Mouse (Mus musculus) liver, embryonic 16.5 days (tissue): ENCODE measurements around the gene Stxbp4. TPM values are rescaled to one million over a fixed set of nuclear protein-coding genes. Genes with fewer than 3 reads are reported as not detected.

ENCODE experiments used
- ATAC-seq: fragments of 200-750 bp; cut with Nextera tagmentation; 2 replicates; pipeline ENCODE4 v1.8.0; 2017; ENCODE audit warnings: low read depth, mild to moderate bottlenecking, moderate number of reproducible peaks, moderate library complexity
- H3K27ac ChIP-seq: fragments of 300-500 bp; sonication (generic); 2 replicates; pipeline ENCODE4 v1.5.1; 2014; ENCODE audit warnings: mild to moderate bottlenecking, low read length
- H3K27me3 ChIP-seq: fragments of 300-500 bp; sonication (generic); 2 replicates; pipeline ENCODE4 v1.6.1; 2014; ENCODE audit warnings: low read depth, low read length, mixed read lengths; ENCODE audit not compliant: control insufficient read depth, insufficient read depth
- H3K36me3 ChIP-seq: fragments of 300-500 bp; sonication (generic); 2 replicates; pipeline ENCODE4 v1.6.1; 2014; ENCODE audit warnings: mild to moderate bottlenecking; ENCODE audit not compliant: control insufficient read depth, insufficient read depth
- H3K4me1 ChIP-seq: fragments of 300-500 bp; sonication (generic); 2 replicates; pipeline ENCODE4 v1.6.1; 2014; ENCODE audit warnings: low read depth, low read length, mixed read lengths; ENCODE audit not compliant: control insufficient read depth
- H3K4me2 ChIP-seq: fragments of 300-500 bp; sonication (generic); 2 replicates; pipeline ENCODE4 v1.6.1; 2014; ENCODE audit warnings: low read depth, low read length, mixed read lengths
- H3K4me3 ChIP-seq: fragments of 300-500 bp; sonication (generic); 2 replicates; pipeline ENCODE4 v1.5.1; 2014; ENCODE audit warnings: low read depth, mild to moderate bottlenecking, low read length
- H3K9ac ChIP-seq: fragments of 300-500 bp; sonication (generic); 2 replicates; pipeline ENCODE4 v1.6.1; 2014; ENCODE audit warnings: low read depth, low read length
- H3K9me3 ChIP-seq: fragments of 300-500 bp; sonication (generic); replicated peaks from 2 replicates; pipeline ENCODE4 v1.6.1; 2016; ENCODE audit warnings: low read length; ENCODE audit not compliant: control insufficient read depth
- WGBS: fragments of 180-500 bp; shearing (Covaris S2); extraction: QIAGEN DNeasy Blood & Tissue Kit; methylation state at CpG from one replicate; pipeline ENCODE4 v1.1.7; 2014; ENCODE audit not compliant: insufficient replicate concordance; 5-methylcytosine and 5-hydroxymethylcytosine counted together
- polyA plus RNA-seq: library from polyadenylated mRNA; unstranded; fragments of >200 nt; fragmentation: Nextera tagmentation; extraction: Ambion mirVana; gene quantifications from 2 replicates; pipeline ENCODE4 v1.2.1, GENCODE M21; 2015

Gene Stxbp4
- polyA plus RNA-seq, 1 experiment from 2014 or later, result 6.0 TPM

GRCm38 (mm10) chr11:90627751-90628150 lies 10.1 kb downstream of the Stxbp4 start:
- Histone ChIP-seq H3K36me3 (no peaks in the 10 kb centered on the region), H3K27me3 (no peaks in the 10 kb centered on the region), H3K9me3 (no peaks in the 10 kb centered on the region), H3K9ac (no peak overlapping the region), H3K4me1 (no peaks in the 10 kb centered on the region), H3K4me3 (no peak overlapping the region), H3K4me2 (no peak overlapping the region), H3K27ac (no peak overlapping the region)
- ATAC-seq, result no peak
- WGBS, result 60% methylated on average over 1 of the region's 1 CpGs

GRCm38 (mm10) chr11:90625174-90625573 lies 12.7 kb downstream of the Stxbp4 start:
- H3K4me3 ChIP-seq, result no peak overlapping the region
- no peak overlapping the region for H3K9ac ChIP-seq
- no peaks in the 10 kb centered on the region for H3K9me3 ChIP-seq
- no peaks in the 10 kb centered on the region for H3K36me3 ChIP-seq
- no peak overlapping the region for H3K27ac ChIP-seq
- no peaks in the 10 kb centered on the region for H3K27me3 ChIP-seq
- H3K4me2 ChIP-seq, result no peak overlapping the region
- no peak for ATAC-seq
- no peaks in the 10 kb centered on the region for H3K4me1 ChIP-seq
- 44% methylated on average over 1 of the region's 1 CpGs for WGBS

- Histone ChIP-seq H3K9me3 (no peaks in the 10 kb centered on the region), H3K27ac (no peak overlapping the region), H3K36me3 (no peaks in the 10 kb centered on the region), H3K4me3 (no peak overlapping the region), H3K4me2 (no peak overlapping the region), H3K9ac (no peak overlapping the region), H3K27me3 (no peaks in the 10 kb centered on the region), H3K4me1 (no peaks in the 10 kb centered on the region)
- WGBS, result 46% methylated on average over 6 of the region's 6 CpGs
- no peak for ATAC-seq
Measured at GRCm38 (mm10) chr11:90623477-90623876, 14.4 kb downstream of the Stxbp4 start.

- H3K4me3 ChIP-seq, result no peak overlapping the region
- H3K4me2 ChIP-seq, result no peak overlapping the region
- H3K27ac ChIP-seq, result no peak overlapping the region
- H3K4me1 ChIP-seq, result no peaks in the 10 kb centered on the region
- 82% methylated on average over 7 of the region's 7 CpGs for WGBS
- ATAC-seq, result no peak
- no peaks in the 10 kb centered on the region for H3K36me3 ChIP-seq
- no peaks in the 10 kb centered on the region for H3K9me3 ChIP-seq
- H3K9ac ChIP-seq, result no peak overlapping the region
- H3K27me3 ChIP-seq, result no peaks in the 10 kb centered on the region
Measured at GRCm38 (mm10) chr11:90622500-90622899, 15.4 kb downstream of the Stxbp4 start.

GRCm38 (mm10) chr11:90622044-90622443 lies 15.8 kb downstream of the Stxbp4 start:
- Histone ChIP-seq H3K27me3 (no peaks in the 10 kb centered on the region), H3K4me3 (no peak overlapping the region), H3K4me1 (no peaks in the 10 kb centered on the region), H3K9me3 (no peaks in the 10 kb centered on the region), H3K9ac (no peak overlapping the region), H3K36me3 (no peaks in the 10 kb centered on the region), H3K27ac (no peak overlapping the region), H3K4me2 (no peak overlapping the region)
- 81% methylated on average over 12 of the region's 12 CpGs for WGBS
- ATAC-seq, result no peak

- H3K9ac ChIP-seq, result no peak overlapping the region
- H3K4me2 ChIP-seq, result no peak overlapping the region
- no peaks in the 10 kb centered on the region for H3K4me1 ChIP-seq
- no peak overlapping the region for H3K27ac ChIP-seq
- H3K27me3 ChIP-seq, result no peaks in the 10 kb centered on the region
- no peak overlapping the region for H3K4me3 ChIP-seq
- H3K36me3 ChIP-seq, result no peaks in the 10 kb centered on the region
- ATAC-seq, result no peak
- H3K9me3 ChIP-seq, result no peaks in the 10 kb centered on the region
Measured at GRCm38 (mm10) chr11:90616431-90616830, 21.5 kb downstream of the Stxbp4 start.

GRCm38 (mm10) chr11:90614743-90615142 lies 23.1 kb downstream of the Stxbp4 start:
- Histone ChIP-seq H3K27ac (no peak overlapping the region), H3K4me2 (no peak overlapping the region), H3K27me3 (no peaks in the 10 kb centered on the region), H3K9me3 (no peaks in the 10 kb centered on the region), H3K4me3 (no peak overlapping the region), H3K36me3 (no peaks in the 10 kb centered on the region), H3K4me1 (no peaks in the 10 kb centered on the region), H3K9ac (no peak overlapping the region)
- WGBS, result 26% methylated on average over 6 of the region's 6 CpGs
- ATAC-seq, result no peak

GRCm38 (mm10) chr11:90612118-90612517 lies 25.8 kb downstream of the Stxbp4 start:
- ATAC-seq, result no peak
- Histone ChIP-seq H3K4me3 (no peak overlapping the region), H3K27me3 (no peaks in the 10 kb centered on the region), H3K9ac (no peak overlapping the region), H3K27ac (no peak overlapping the region), H3K9me3 (no peaks in the 10 kb centered on the region), H3K4me1 (no peaks in the 10 kb centered on the region), H3K4me2 (no peak overlapping the region), H3K36me3 (no peaks in the 10 kb centered on the region)

GRCm38 (mm10) chr11:90603066-90603465 lies 34.8 kb downstream of the Stxbp4 start:
- Histone ChIP-seq H3K4me2 (no peak overlapping the region), H3K27me3 (no peaks in the 10 kb centered on the region), H3K4me1 (no peaks in the 10 kb centered on the region), H3K9ac (no peak overlapping the region), H3K4me3 (no peak overlapping the region), H3K9me3 (no peaks in the 10 kb centered on the region), H3K36me3 (no peaks in the 10 kb centered on the region; the same call in 1 of the 2 replicates), H3K27ac (no peak overlapping the region)
- no peak for ATAC-seq
- 75% methylated on average over 2 of the region's 2 CpGs for WGBS

GRCm38 (mm10) chr11:90595826-90596225 lies 42.1 kb downstream of the Stxbp4 start:
- 65% methylated on average over 1 of the region's 1 CpGs for WGBS
- Histone ChIP-seq H3K36me3 (no peaks in the 10 kb centered on the region; the same call in 1 of the 2 replicates), H3K4me1 (no peaks in the 10 kb centered on the region), H3K4me2 (no peak overlapping the region), H3K9me3 (no peaks in the 10 kb centered on the region), H3K4me3 (no peak overlapping the region), H3K9ac (no peak overlapping the region), H3K27ac (no peak overlapping the region), H3K27me3 (no peaks in the 10 kb centered on the region)
- no peak for ATAC-seq
